Mouse (Mus musculus) yolk sac, embryonic 10.5 days (tissue): ENCODE results near the gene Neurog1.

ENCODE experiments used
- DNase-seq: peaks from one replicate; pipeline ENCODE4 v3.0.0-alpha.2; 2017; ENCODE audit warnings: low spot score

The Neurog1 gene

DNA sequence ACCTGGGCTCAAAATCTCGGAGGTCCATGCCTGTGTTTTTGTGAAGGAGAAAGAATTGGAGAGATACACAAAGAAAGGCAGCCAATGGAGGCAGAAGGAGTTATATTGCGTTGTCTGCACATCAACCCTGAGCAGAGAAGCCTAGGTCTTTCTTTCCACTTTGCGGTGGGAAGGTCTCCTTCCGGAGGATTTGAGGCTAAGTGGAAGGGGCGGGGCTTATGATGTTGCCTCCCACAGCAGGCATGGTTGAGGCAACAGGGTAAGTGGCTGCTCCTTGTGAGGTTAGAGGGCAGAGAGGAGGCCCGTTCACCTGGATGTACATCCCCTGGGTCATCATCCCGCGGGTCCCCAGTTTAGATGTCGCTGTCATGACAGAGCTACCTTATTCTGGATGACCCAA, 32.7 kb downstream of the Neurog1 start:
- no peak for DNase-seq

DNA sequence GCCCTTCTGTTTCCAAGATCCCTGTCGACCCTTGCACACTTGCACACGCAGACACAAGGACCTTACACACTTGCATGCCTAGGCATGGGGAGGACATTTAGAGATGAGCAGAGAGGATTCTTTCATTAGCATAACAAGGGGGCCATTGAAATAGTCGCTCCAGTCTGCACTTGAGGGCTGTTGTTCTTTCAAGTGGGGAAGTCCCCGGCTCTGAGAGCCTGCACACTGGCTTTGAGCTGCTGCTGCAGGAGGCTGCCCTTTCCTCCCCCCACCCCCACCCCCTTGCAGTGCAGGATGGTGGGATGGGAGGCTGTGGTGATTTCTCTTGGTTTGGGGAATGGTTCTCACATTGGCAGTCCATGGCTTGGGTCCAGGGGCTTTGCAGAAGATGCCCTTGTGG, 35.9 kb downstream of the Neurog1 start:
- DNase-seq = no peak

DNA sequence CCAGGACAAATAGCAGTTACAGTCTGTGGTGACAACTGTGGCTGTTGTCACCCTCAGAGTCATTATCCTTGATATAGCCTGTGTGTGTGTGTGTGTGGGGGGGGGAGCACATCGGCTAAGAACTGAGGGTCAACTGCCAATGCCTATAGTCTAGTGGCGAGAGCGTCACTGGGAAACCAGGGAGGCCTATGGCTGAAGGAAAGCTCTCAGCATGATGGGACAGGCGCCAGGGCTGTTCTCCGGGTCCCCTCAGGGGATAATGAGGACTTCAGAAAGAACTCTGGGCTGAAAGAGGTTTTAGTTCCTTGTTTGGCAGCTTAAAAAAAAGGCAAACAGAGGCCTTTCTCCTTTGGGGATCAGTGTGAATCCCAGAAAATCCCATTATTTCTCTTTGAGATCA, 37.3 kb downstream of the Neurog1 start:
- DNase-seq = no peak

DNA sequence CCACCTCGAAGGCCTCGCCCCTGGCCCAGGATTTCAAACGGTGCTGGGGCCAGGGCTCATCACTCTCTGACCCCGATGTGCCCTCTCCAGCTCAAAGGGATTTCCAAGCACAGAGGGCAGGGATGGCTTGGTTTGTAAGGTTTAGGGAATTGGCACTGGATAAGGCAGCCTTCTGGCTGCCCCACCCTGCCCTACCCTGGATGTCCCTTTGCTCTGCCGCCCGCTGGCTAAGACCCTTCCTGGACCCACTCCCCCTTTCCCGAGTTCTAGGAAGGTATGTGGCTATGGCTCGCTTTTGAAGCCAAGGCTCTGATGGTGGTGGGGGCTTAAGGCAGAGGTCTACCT, 42.9 kb downstream of the Neurog1 start:
- DNase-seq = no peak

DNA sequence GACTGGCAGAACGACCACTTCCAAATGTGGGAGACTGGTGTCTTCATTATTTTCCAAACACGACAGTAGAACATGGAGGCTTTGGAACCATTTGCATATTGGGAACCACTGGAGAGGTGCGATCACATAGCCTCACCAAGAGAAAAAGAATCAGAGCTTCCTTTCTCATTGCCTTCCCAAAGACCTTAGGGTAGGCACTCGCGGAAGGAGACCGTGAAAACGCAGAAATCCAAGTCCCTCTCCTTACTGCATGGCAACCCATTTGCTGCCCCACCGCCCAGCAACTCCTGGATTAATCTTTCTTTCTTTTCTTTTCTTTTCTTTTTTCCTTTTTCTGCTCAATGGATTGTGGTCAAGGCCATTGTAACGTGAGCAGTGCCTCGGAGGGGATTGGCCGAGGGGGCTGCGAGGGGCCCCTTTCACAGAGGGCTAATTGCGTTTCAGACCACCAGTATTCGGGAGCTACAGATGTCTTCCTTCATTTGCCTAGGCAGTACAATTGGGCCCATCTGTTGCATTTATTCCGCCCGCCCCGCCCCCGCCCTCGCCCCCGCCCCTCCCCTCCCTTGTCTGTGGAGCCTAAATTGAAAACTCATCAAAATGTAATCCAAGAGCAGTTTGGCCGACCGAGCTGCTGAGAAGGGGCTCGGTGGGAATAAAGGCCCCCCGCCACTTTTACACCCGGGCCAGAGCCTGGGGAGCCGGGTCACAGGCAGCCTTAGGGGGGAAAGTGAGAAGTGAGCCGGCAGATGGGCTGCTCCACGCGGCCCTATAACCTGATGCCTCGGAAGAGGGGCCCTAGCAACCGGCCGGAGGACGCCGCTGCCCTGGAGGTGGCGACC, 43.5 kb downstream of the Neurog1 start:
- DNase-seq = no peak
